Mouse (Mus musculus) spleen, embryonic (tissue): ENCODE measurements around the gene Pou6f2.

Source experiments
- CTCF ChIA-PET: fragments of 350-600 bp; sonication (Branson Sonifier 250); formaldehyde crosslinking; loops from one replicate; lab custom pipeline; 2022; lab: Charles Lee

Gene Pou6f2

DNA sequence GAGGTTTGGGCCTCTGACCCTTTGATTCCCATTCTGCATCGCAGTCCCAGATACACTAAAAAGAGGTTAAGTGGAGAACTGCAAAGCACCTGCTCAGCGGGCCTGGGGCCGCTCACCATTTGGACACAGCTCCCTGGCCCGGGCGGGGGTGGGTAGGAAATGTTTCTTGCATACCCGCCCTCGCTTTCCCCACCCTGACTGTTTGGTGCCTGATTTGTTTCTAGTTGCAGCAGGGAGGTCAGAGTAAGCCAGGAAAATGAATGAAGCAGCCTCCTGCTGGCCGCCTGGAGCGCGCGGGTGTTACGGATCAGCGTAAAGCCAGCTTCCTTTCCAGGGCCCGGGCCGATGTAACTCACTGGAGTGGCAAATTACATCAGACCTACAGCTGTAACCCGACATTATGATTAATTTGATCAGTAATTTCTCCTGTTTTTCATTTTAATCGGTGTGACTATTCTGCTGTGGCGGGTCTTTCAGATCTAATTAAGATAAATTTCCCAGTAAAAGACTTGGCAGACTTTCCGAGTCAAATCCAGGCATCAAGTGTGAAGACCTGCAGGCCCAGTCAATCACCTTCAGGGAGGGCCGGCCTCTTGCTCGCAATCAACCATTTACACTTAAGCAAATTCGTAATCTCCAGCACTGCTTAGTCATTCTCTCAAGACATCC is 178.8 kb downstream of the Pou6f2 start:
- CTCF ChIA-PET, result no interaction called here

DNA sequence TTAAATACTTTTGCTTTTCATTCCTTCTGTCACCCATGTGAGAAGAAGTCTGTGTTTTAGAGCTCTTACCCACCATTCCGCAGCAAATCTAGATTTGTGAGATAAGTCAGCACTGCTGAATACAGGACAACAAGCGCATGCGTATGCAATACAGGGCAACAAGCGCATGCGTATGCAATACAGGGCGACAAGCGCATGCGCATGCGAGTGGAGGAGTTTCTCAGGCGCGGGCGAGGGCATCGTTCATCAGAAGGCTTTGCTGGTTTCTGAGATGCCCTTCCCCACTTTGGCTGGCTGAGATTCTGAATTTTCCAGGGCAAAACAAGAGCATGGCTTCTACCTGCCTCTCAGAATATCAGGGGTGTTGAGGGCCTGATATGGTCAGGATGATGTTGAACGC is 186.2 kb downstream of the Pou6f2 start:
- CTCF ChIA-PET, result no interaction called here

DNA sequence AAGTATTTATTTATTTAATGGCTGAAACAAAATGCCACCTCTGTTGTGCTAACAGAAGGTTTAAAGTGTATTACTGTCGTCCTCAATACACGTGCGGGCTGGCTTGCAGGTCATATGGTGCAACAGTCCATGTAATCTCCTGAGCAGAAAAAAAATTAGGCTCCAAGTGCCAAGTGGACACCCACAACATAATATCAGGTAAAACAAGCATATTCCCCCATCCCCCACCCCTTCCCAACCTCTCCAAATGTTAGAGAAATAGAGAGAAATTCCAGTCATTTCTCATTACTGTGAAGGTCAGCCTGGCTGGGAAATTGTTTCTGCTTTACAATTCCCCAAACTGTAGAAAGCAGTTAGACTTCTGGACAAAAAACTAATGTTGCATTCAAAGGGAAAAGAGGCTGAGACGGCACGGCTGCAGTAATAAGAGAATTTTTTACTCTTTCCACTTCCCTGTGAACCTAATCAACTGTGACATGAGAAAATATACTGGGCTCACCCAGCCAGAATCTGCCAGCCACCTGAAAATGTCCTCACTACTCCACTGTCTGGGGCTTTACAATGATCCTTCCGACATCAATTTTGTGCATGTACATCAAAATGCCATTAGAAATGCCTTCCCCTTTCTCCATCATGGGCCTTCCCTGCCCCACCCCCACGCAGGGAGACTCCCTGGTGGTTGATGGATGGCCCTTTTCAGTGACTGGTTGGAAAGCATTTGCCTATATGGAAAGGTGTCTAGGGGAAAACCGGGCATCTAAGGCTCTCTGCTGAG is 192.8 kb downstream of the Pou6f2 start:
- CTCF ChIA-PET, result interaction anchor here (0.6 kb wide), 1 partner anchor 7 kb away, joined by 5 read pairs; no protein-coding TSS in a partner anchor

DNA sequence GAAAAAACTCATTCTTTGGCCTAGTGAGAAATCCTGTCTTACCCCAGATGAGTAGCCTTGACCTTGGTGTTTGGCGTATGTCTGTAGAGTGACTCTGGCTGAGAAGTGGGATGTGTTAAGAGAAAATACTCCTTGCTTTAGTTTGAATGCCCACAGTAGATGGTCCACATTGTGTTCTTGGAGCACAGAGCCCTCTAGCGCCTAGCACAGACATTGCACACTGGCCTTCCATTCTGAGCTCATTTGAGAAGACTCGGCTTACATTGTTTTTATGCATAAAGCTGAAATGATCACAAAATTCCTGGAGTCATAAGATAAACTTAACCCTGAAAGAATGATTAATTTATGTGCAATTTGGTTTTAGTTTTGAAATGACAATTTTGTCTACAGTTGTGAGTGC is 223.5 kb downstream of the Pou6f2 start:
- CTCF ChIA-PET, result no interaction called here

DNA sequence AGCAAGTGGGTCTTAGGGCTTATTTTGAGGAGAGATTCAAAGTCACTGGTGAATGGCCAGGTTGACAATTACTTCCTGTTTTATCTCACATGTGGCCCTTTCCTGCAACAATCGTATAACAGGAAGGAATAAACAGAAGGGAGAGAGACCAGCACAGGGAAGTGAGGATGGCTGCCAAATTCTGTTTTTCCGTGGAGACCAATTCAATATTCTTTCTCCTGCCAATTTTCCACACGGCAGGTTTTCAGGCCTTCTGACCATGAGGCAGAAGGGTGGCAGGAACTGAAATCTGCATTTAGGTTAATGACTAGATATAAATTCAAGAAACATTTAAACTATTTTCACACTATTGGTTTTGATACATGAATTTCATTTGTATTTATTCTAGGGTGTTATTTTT is 224.5 kb downstream of the Pou6f2 start:
- CTCF ChIA-PET, result no interaction called here

DNA sequence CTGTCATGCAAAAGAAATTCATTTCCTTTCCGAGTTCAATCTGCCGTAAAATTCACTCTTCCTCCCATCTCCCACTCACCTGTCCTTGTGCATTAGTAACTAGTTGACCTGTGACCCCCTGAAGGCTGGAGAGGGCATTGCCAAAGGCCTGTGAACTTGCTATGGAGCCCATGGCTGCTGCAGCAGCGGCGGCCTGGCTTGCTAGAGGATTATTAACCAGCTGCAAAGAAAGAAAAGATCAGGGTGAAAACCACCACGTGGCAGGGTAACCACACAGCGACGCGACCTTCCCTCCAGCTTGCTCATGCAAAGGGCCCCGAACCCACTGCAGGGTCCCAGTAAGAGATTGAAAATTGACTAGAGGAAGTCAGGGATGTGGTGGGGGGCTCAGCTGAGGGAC is 225.2 kb downstream of the Pou6f2 start:
- CTCF ChIA-PET, result no interaction called here

DNA sequence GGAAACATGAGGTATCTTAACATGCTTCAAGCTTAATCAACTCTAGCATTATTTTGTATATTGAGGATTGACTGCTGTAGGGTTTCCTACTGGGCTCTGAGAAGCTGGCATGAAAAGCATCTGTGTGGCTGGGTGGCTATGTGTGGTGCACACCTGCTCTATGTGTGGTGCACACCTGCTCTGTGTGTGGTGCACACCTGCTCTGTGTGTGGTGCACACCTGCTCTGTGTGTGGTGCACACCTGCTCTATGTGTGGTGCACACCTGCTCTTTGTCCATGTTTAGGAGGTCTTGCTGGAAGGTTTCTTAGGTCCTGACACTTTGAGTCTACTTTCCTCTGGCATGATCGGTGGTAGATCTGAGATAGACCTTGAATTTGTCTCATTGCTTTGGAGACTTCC is 233.3 kb downstream of the Pou6f2 start:
- CTCF ChIA-PET, result no interaction called here

DNA sequence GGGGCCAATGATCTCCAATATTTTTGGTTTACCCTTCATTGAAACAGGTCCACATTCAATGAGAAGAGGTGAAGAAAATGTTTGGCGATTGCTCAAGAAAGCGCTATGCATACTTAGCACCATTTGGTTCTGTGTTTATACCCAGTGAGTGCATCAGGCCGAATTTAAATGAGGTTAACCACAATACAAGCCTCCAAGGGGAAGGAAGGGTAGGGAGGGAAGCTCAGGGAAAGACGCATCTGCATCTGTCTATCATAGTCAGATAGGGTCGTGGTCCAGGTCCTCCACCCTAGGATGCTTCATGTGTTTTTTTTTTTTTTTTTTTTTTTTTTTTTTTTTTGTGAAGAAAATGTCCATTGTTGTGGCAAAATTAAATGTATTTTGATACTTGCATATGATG is 236.9 kb downstream of the Pou6f2 start:
- CTCF ChIA-PET, result no interaction called here

DNA sequence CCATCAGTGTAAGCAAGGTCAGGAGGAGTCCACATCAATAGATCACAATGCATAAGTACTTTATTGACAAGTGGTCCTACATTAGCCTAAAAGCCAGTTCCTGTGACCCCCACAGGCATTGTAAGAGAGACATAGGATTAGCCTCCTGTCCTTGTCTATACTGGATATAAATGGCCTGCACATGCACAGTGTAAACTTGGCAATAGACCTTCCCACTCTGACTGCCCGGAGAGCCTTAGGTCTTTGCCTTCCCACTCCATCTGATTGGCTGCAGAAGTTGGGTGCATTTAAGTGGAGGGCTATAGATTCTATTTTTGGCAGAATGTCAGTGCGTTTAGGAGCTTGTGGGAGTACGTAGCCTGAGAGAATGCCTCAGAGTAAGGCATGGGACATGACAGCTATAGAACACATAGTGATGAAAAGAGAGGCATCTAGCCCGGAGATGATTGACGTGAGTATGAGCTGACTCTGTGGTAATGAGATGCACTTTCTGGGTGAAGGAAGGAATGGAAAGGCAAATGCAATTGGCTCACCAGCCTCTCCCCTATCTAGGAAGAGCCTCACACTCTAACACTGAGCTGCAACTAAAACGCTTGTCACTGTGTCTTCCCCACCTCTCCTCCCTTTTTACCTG is 243.4 kb downstream of the Pou6f2 start:
- CTCF ChIA-PET, result no interaction called here

DNA sequence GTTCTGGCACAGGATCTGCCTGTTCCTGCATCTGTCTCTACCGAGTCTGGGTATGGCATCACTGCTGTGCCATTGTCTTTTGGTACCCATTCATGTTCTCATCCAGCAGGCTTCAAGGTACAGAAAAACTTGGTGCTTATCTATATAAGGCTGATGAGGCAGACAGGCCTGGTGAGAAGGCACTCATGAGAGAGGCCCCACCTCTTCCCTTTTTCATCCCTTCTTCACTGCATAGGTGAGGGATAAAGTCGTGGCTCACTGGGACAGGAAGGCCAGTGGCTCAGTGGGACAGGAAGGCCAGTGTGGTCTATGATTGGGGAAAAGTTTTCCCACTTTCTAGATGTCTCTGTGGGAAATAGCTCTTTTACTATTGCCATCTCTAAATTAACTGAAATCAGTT is 263.8 kb downstream of the Pou6f2 start:
- CTCF ChIA-PET, result no interaction called here

DNA sequence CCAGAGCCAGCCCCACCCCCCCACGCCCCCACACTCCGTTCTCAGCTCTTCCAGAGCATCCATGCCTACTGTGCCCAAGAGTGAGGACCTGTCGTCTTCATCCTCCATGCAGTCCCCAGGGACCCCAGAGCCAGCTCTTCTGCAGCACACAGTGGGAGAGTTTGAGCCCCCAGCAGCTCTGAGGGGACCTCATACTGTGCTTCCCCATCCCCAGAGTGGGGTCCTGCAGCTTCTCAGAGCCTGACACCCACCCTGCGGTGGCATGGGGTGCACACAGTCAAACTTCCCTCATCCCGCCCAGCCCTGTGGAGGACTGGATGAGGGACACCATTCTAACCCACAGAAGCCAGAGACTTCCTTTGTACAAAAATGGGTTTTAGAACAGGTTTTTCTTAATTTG is 264.3 kb downstream of the Pou6f2 start:
- CTCF ChIA-PET, result no interaction called here

DNA sequence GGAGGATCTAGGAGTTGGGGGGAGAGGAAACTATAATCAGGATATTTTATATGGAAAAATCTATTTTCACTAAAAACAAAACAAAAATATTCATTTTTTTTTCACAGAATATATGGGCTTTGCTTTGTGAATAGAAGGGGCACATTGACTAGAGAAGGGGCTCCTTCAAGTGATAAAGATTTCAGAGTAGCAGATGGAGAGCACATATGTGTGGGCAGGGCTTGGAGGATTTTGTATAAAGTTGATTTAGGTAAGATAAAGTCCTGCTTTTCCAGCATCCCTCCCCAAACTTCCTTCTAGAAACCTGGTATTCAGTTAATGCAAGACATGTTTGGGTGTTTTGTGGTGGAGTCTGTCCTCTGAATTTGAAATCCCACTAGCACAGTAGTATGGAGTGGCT is 266.2 kb downstream of the Pou6f2 start:
- CTCF ChIA-PET, result no interaction called here

DNA sequence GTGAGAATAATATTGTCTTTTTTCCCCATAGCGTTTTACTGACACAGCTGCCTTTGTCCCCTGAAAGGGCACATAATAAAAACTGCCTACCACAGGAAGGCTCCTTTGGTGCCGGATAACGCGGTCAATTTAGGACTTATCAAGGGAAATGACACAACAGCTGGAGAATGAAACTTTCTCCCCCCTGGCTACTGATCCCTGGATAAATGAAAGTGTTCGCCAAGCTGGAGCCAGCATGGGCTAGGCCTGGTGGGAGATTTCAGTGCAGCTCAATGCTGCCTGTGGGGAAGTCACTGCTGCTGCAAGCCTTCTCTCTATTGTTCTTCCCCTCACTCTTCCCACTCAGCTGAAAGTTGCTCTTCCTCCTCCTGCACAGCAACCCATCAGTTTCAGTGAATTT is 267.8 kb downstream of the Pou6f2 start:
- CTCF ChIA-PET, result no interaction called here

DNA sequence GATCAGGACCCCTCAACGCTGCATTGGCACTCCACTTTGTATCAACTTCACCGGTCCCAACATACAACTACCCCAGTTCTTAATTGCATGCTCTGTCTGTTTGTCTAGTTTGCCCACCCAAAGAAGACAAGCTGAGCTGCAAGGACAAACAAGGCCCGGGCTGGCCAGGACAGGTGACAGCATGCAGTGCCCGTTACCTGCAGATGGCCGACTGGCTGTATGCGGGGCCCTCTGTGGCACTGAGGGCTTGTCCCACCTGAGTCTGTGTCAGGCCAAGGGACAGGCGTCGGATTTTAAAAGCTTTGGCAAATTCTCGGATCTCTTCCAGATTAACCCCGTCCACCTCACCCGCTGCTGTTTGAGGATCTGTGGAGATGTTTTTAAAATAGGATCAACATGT is 268.7 kb downstream of the Pou6f2 start:
- CTCF ChIA-PET, result interaction anchor here (0.7 kb wide), 1 partner anchor 262 kb away, joined by 7 read pairs; no protein-coding TSS in a partner anchor

DNA sequence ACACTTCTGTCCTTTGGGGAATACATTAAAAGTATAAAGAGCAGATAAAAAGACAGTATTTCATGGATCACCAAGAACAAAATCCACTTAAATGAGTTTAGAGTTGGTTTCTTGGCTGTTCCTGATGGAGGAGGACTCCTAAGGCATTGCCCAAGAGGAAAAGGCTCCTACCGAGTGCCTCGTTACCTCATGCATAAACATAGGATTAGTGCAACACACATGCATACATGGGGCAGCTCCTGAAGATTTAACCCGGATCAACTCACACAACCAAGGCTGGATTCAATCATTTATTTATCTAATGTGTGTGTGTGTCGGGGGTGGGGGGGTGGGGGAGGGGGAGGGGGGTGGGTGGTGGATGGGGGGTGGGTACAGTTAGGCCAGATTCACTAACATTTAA is 269.4 kb downstream of the Pou6f2 start:
- CTCF ChIA-PET, result interaction anchor here (0.7 kb wide), 1 partner anchor 263 kb away, joined by 7 read pairs; no protein-coding TSS in a partner anchor

DNA sequence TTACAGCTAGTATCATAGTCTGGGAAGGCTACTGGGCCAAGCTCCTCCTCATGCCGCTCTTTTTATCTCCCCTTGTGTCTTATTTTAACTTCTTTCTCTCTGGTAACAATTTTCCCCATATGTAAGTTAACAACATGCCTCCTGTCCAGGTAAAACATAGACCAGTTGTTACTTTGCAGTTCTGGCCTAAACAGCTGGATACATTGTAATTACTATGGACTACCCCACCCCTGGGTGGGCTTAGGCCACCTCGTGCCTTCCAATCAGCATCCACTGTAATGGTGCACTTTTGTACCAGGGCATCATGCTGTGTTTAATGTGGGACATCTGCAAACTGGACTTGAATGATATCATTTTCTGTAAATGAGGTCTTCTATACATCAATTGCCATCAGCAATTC is 271.4 kb downstream of the Pou6f2 start:
- CTCF ChIA-PET, result no interaction called here

DNA sequence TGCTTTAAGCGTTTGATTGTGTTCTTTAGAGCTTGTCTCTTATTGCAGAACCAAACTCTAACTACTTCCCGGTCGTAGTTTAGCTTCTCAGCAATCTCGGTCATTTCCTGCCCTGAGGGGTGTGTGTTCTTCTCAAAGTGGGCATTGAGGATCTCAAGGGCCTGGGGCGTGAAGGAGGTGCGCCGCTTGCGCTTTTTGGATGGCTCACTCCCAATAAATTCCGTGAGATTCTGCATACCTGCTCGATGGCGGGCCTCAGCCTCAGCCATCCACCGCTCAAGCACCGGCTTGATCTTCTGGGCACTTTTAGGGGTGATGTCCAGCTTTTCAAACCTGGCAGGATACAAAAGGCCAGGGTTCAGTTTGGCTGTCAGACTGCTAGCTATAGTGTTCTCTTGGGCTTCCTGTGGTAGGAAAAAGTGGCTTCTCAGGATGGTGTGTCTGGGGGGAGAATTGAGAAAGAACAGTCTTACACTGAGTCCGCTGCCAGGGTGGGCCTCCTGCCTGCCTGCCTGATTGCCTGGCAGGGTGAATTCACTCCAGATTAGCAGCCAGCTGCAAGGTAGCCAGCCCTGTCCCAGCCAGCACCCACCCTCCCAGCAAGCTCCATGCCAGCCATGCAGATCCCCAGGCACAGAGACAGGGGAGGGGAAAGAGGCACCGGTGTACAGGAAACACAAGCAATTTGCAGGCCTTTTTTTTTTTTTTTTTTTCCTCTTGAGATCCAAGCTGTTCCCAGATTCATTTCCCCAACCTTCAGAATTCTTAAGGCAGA is 272.1 kb downstream of the Pou6f2 start:
- CTCF ChIA-PET, result no interaction called here

DNA sequence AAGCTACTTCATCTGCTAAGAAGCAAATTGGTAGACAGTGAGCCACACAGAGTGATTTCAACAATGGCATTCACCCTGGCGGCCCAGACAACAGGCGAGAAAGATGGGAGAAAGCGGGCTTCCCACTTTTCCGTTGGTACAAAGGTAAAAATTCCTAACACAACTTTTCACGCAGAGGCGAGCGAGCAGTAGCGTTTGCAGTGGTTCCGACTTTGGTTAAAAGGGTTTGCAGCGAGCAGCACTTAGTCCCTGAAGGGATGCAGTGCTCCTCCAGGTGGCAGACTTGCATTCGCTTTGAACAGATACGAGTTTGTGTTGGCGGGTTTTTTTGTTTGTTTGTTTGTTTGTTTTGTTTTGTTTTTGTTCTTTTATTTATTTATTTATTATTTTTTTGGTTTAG is 273.1 kb downstream of the Pou6f2 start:
- CTCF ChIA-PET, result no interaction called here

DNA sequence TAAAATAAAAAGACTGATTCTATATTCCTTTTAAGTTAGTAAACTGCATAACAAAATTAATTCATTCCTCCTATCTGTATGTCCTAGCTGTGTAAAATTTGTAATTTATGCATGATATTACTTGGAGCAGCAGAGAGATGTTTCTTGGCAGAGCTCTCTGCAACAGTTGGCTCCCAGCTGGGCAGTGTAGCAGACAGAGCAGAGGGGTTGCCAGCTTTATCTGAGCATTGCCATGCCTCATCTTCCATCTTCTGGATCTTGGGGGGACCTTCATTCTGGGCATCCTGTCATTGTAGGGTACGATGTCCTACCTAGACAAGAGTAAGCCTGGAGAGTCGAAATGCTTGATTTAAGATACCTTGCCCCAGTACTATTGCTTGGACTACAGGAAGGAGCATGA is 277.1 kb downstream of the Pou6f2 start:
- CTCF ChIA-PET, result no interaction called here

DNA sequence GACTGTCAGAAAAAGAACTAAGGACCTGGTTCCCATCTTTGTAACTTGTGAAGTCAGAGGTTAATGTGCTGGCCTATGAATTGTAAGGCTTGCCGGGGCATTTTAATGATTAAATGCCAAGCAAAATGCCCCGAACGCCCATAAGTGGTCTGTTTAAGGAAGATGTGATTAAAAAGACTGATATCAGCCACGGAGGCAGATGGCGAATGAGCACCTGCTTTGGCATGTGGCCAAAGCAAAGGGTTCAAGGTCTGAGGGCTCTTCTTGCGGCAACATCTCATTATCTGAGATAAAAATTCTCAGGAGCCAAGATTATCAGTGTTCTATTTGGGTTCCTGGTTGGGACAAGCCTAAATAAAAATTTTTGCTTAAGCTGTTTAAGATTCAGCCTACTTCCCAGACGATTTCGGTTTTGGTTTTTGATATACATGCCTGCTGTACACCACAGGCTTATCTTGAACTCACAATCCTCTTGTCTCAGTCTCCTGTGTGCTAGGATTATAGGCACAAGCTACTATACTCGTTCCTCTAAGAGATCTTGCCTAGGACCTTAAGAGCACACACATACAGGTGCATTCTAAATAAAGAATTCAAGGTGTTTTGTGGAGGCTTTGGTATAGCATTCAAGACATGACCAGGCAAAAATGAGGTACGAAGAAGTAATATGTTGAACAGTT is 315.9 kb downstream of the Pou6f2 start:
- CTCF ChIA-PET, result no interaction called here
